Mouse (Mus musculus) olfactory bulb, adult 2 months (tissue): ENCODE measurements around the gene Rps11.

ENCODE experiments used
- CTCF ChIP-seq: fragments of 200-500 bp; IDR thresholded peaks from 2 replicates; pipeline ENCODE4 v1.5.1; 2012; ENCODE audit warnings: low read depth, mild to moderate bottlenecking, low read length, moderate library complexity; ENCODE audit not compliant: insufficient read depth
- POLR2A ChIP-seq: fragments of 200-500 bp; IDR thresholded peaks from 2 replicates; pipeline ENCODE4 v1.6.1; 2012; ENCODE audit warnings: mild to moderate bottlenecking, low read depth, low read length, moderate library complexity; ENCODE audit not compliant: insufficient read depth

GRCm38 (mm10) chr7:45163735-45164490, 39.7 kb upstream of the Rps11 start, which contains the start of gene Slc17a7:
- no peak for TF ChIP-seq CTCF
- no peak for TF ChIP-seq POLR2A
